Mouse (Mus musculus) neural tube, embryonic 11.5 days (tissue): ENCODE results near the gene Lyst. TPM values are rescaled to one million over a fixed set of nuclear protein-coding genes. Genes with fewer than 3 reads are reported as not detected.

Source experiments
- ATAC-seq: fragments of 200-750 bp; cut with Nextera tagmentation; 2 replicates; pipeline ENCODE4 v1.8.0; 2017; ENCODE audit warnings: moderate number of reproducible peaks, mild to moderate bottlenecking, moderate TSS enrichment, moderate library complexity; ENCODE audit not compliant: insufficient read depth, low FRiP score, low TSS enrichment
- DNase-seq: peaks from one replicate; pipeline ENCODE4 v3.0.0-alpha.2; 2015; ENCODE audit warnings: low spot score
- H3K27ac ChIP-seq: fragments of 300-500 bp; sonication (generic); 2 replicates; pipeline ENCODE4 v1.5.1; 2014; ENCODE audit warnings: low read depth, mild to moderate bottlenecking, low read length
- H3K27me3 ChIP-seq: fragments of 300-500 bp; sonication (generic); 2 replicates; pipeline ENCODE4 v1.6.1; 2014; ENCODE audit warnings: mild to moderate bottlenecking, low read length, mixed read lengths; ENCODE audit not compliant: control insufficient read depth, insufficient read depth
- H3K36me3 ChIP-seq: fragments of 300-500 bp; sonication (generic); 2 replicates; pipeline ENCODE4 v1.6.1; 2014; ENCODE audit warnings: mild to moderate bottlenecking, low read length, moderate library complexity, mixed read lengths; ENCODE audit not compliant: control insufficient read depth, insufficient read depth
- H3K4me1 ChIP-seq: fragments of 300-500 bp; sonication (generic); 2 replicates; pipeline ENCODE4 v1.6.1; 2014; ENCODE audit warnings: low read length, mixed read lengths; ENCODE audit not compliant: control insufficient read depth, insufficient read depth
- H3K4me2 ChIP-seq: fragments of 300-500 bp; sonication (generic); 2 replicates; pipeline ENCODE4 v1.6.1; 2014; ENCODE audit warnings: low read depth, mild to moderate bottlenecking, moderate library complexity
- H3K4me3 ChIP-seq: fragments of 300-500 bp; sonication (generic); 2 replicates; pipeline ENCODE4 v1.5.1; 2014; ENCODE audit warnings: low read depth, low read length
- H3K9ac ChIP-seq: fragments of 300-500 bp; sonication (generic); 2 replicates; pipeline ENCODE4 v1.6.1; 2014; ENCODE audit warnings: mild to moderate bottlenecking, low read length
- H3K9me3 ChIP-seq: fragments of 300-500 bp; sonication (generic); 2 replicates; pipeline ENCODE4 v1.6.1; 2016; ENCODE audit warnings: low read length; ENCODE audit not compliant: control insufficient read depth
- WGBS: fragments of 180-500 bp; shearing (Covaris S2); extraction: QIAGEN DNeasy Blood & Tissue Kit; methylation state at CpG from one replicate; pipeline ENCODE4 v1.1.7; 2014; 5-methylcytosine and 5-hydroxymethylcytosine counted together
- polyA plus RNA-seq: library from polyadenylated mRNA; unstranded; fragments of >200 nt; fragmentation: Nextera tagmentation; extraction: Ambion mirVana; gene quantifications from 2 replicates; pipeline ENCODE4 v1.2.1, GENCODE M21; 2014

The Lyst gene
- polyA plus RNA-seq, 1 experiment from 2014 or later: 2.6 TPM

- Histone ChIP-seq H3K9ac (no peak overlapping the region), H3K27me3 (no peaks in the 10 kb centered on the region), H3K4me2 (no peak overlapping the region), H3K4me1 (no peaks in the 10 kb centered on the region; the same call in 1 of the 2 replicates), H3K9me3 (no peaks in the 10 kb centered on the region), H3K36me3 (no peaks in the 10 kb centered on the region), H3K4me3 (no peak overlapping the region), H3K27ac (no peak overlapping the region)
- 20% methylated on average over 11 of the region's 11 CpGs for WGBS
- ATAC-seq (0 out of 2 replicates have a peak, but pooled peaks have one; percentile 38), DNase-seq (peak; percentile 38)
Measured at GRCm38 (mm10) chr13:13808337-13809132, 218.3 kb downstream of the Lyst start.

- no peaks in the 10 kb centered on the region for H3K27me3 ChIP-seq
- H3K9me3 ChIP-seq: no peaks in the 10 kb centered on the region
- no peak overlapping the region for H3K4me3 ChIP-seq
- no peak overlapping the region for H3K9ac ChIP-seq
- no peaks in the 10 kb centered on the region; the same call in 1 of the 2 replicates for H3K4me1 ChIP-seq
- no peak overlapping the region for H3K27ac ChIP-seq
- no peak overlapping the region for H3K4me2 ChIP-seq
- ATAC-seq: no peak
- WGBS: 81% methylated on average over 7 of the region's 7 CpGs
- no peaks in the 10 kb centered on the region for H3K36me3 ChIP-seq
- no peak for DNase-seq
Measured at GRCm38 (mm10) chr13:13810885-13811284, 220.7 kb downstream of the Lyst start.

- H3K27me3 ChIP-seq: no peaks in the 10 kb centered on the region
- 90% methylated on average over 3 of the region's 3 CpGs for WGBS
- DNase-seq (no peak), ATAC-seq (no peak)
- H3K36me3 ChIP-seq: no peaks in the 10 kb centered on the region
- no peaks in the 10 kb centered on the region for H3K4me1 ChIP-seq
- no peak overlapping the region for H3K4me3 ChIP-seq
- H3K4me2 ChIP-seq: no peak overlapping the region
- no peak overlapping the region for H3K9ac ChIP-seq
- H3K9me3 ChIP-seq: no peaks in the 10 kb centered on the region
- no peak overlapping the region for H3K27ac ChIP-seq
Measured at GRCm38 (mm10) chr13:13818696-13819095, 228.5 kb downstream of the Lyst start.

- DNase-seq: no peak
- no peak overlapping the region for H3K4me2 ChIP-seq
- no peak overlapping the region for H3K4me3 ChIP-seq
- no peaks in the 10 kb centered on the region for H3K4me1 ChIP-seq
- ATAC-seq: no peak
- H3K27ac ChIP-seq: no peak overlapping the region
- H3K27me3 ChIP-seq: no peaks in the 10 kb centered on the region
- H3K36me3 ChIP-seq: no peaks in the 10 kb centered on the region
- WGBS: 82% methylated on average over 7 of the region's 7 CpGs
- no peaks in the 10 kb centered on the region for H3K9me3 ChIP-seq
- no peak overlapping the region for H3K9ac ChIP-seq
Measured at GRCm38 (mm10) chr13:13820234-13821123, 230.3 kb downstream of the Lyst start.

GRCm38 (mm10) chr13:13824946-13825345 lies 234.7 kb downstream of the Lyst start:
- H3K36me3 ChIP-seq: no peaks in the 10 kb centered on the region
- ATAC-seq (no peak), DNase-seq (no peak)
- no peak overlapping the region for H3K4me3 ChIP-seq
- H3K27me3 ChIP-seq: no peaks in the 10 kb centered on the region
- H3K4me1 ChIP-seq: no peaks in the 10 kb centered on the region
- H3K9me3 ChIP-seq: no peaks in the 10 kb centered on the region
- no peak overlapping the region for H3K27ac ChIP-seq
- no peak overlapping the region for H3K9ac ChIP-seq
- H3K4me2 ChIP-seq: no peak overlapping the region
- WGBS: 95% methylated on average over 7 of the region's 7 CpGs

GRCm38 (mm10) chr13:13826533-13826932 lies 236.3 kb downstream of the Lyst start:
- no peak overlapping the region for H3K27ac ChIP-seq
- no peaks in the 10 kb centered on the region for H3K9me3 ChIP-seq
- H3K36me3 ChIP-seq: no peaks in the 10 kb centered on the region
- no peak overlapping the region for H3K9ac ChIP-seq
- DNase-seq (no peak), ATAC-seq (no peak)
- H3K4me1 ChIP-seq: no peaks in the 10 kb centered on the region
- WGBS: 84% methylated on average over 6 of the region's 6 CpGs
- no peak overlapping the region for H3K4me3 ChIP-seq
- H3K27me3 ChIP-seq: no peaks in the 10 kb centered on the region
- H3K4me2 ChIP-seq: no peak overlapping the region

GRCm38 (mm10) chr13:13828125-13828524 lies 237.9 kb downstream of the Lyst start:
- 33% methylated on average over 1 of the region's 1 CpGs for WGBS
- no peak for DNase-seq
- Histone ChIP-seq H3K27ac (no peak overlapping the region), H3K9ac (no peak overlapping the region), H3K27me3 (no peaks in the 10 kb centered on the region), H3K4me3 (no peak overlapping the region), H3K4me1 (no peaks in the 10 kb centered on the region), H3K9me3 (no peaks in the 10 kb centered on the region), H3K36me3 (no peaks in the 10 kb centered on the region), H3K4me2 (no peak overlapping the region)
- no peak for ATAC-seq
